Mouse (Mus musculus): ENCODE measurements around the gene Nexmif. TPM values are rescaled to one million over a fixed set of nuclear protein-coding genes. Genes with fewer than 3 reads are reported as not detected.

Gene Nexmif
- 0.01 and 0.45 TPM in 2 replicates for polyA plus RNA-seq (2012; rRNA removed; ENCODE audit: low replicate concordance)

DNA sequence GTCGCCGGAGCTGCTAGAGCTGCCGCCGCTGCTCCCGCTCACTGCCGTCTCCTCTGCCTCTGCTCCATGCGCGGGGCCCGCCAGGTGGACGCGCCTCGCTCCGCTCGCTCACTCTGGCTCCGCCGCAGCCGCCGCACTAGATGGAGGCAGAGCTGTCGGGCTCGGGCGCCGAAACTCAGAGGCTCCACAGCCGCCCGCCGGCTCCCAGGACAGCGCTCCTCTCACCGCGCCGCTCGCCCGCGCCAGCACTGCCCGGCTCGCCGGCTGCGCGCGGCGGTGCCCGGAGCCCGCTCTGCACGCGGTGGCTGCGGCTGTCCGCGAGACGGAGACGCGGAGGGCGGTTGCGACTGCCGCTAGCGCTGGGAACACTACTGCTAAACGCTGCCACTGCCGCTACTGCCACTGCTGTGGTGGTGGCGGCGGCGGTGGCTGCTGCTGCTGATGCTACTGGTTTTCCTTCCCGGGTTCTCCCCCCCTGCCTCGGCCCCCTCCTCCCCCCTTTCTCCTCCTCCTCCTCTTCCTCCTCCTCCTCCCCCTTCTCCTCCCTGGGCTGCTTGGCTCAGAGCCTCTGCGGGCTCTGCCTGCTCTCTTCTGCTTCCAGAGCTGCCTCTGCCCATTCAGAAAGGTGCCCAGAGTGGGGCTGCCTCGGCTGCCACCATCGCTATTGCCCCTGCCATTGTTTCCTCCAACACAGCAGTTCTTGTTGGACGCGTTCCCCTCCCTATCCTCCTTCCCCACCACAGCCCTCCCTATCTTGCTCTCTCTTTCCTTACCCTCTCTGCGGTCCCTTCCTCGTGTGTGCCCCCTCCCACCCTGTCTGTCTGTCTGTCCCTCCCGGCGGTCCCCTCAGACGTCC, at the start of gene Nexmif:
TSS of gene Nexmif (minus strand) at position 450 of the 856 bp plus-strand sequence.

Other genes with a start within 250 kb of the Nexmif start
- 5.6 and 8.3 TPM in 2 replicates for gene Rlim, start 219.9 kb downstream of the Nexmif start, polyA plus RNA-seq (2012; rRNA removed; ENCODE audit: low replicate concordance)
- gene Abcb7, start 212.7 kb upstream of the Nexmif start, polyA plus RNA-seq (2012; rRNA removed; ENCODE audit: low replicate concordance), result 1.5 and 3.1 TPM in 2 replicates

Data from subcutaneous adipose tissue, adult 2 months (tissue).